In genomic region chr4:132780288-132780687, GRCm38 (mm10) we compare ENCODE assay signal across 15 mouse cellular contexts. TPM values are rescaled to one million over a fixed set of nuclear protein-coding genes. Genes with fewer than 3 reads are reported as not detected.
DNase-seq lines count a peak whose midpoint lies in the region; ATAC-seq and TF ChIP-seq lines count a peak whose summit lies in the region.
"Had no signal": no experiment of that assay in that cellular context is flagged by ENCODE, and none has a peak within 500 bp of the region (broad histone marks: within the 10 kb centered on the region; RNA-seq: fewer than 3 reads in every experiment).

No protein-coding gene starts in this region.

- H3K4me2 ChIP-seq in liver, embryonic 12.5 days, result no peak overlapping the region
- no peak overlapping the region for H3K4me2 ChIP-seq in liver, embryonic 11.5 days
- 0 out of 2 replicates have a peak overlapping the region, but pooled peaks have one; percentile 21 for H3K4me2 ChIP-seq in CH12.LX (ENCODE audit: insufficient read depth, low read depth, poor library complexity, severe bottlenecking)
- no peak overlapping the region for H3K4me2 ChIP-seq in hindbrain, embryonic 13.5 days
- H3K4me2 ChIP-seq: heart, embryonic 15.5 days had no signal

- no peaks in the 10 kb centered on the region for H3K27me3 ChIP-seq in liver, embryonic 12.5 days (replicated peaks)
- H3K27me3 ChIP-seq in liver, embryonic 11.5 days (replicated peaks; ENCODE audit: control insufficient read depth, insufficient read depth, low read length), result no peaks in the 10 kb centered on the region
- no peaks in the 10 kb centered on the region for H3K27me3 ChIP-seq in CH12.LX (replicated peaks)
- no peaks in the 10 kb centered on the region for H3K27me3 ChIP-seq in hindbrain, embryonic 13.5 days
- H3K27me3 ChIP-seq: heart, embryonic 15.5 days had no signal

- TF ChIP-seq POLR2A in CH12.LX (IDR thresholded peaks at IDR 0.05; ENCODE audit: low read depth, low read length), result peak; percentile 36; the same call in 1 of the 2 replicates

- no peak for DNase-seq in liver, embryonic 11.5 days (ENCODE audit: low spot score)
- peak; percentile 83 for DNase-seq in CH12.LX (ENCODE audit: extremely low read depth)
- peak; percentile 79 for DNase-seq in gonadal fat pad, adult 2 months (ENCODE audit: low read depth)
- DNase-seq in monocyte, adult 2 months (ENCODE audit: low read depth in 1 of 2, low spot score in 2 of 2), result peak; percentile 65 to 73
- no peak for DNase-seq in heart, postnatal 14 days
- no peak for DNase-seq in right cerebral cortex, adult 2 months (ENCODE audit: low spot score in 2 of 2)
- DNase-seq: adrenal gland, postnatal 14 days; cerebellum, adult 11 months; gastrocnemius, postnatal 14 days; kidney, adult 18-20 months had no signal

- no peak for TF ChIP-seq RAD21 in CH12.LX (IDR thresholded peaks at IDR 0.05; ENCODE audit: low read depth, low read length)

- peak overlapping the region; percentile 49; the same call in 1 of the 2 replicates for H3K27ac ChIP-seq in liver, embryonic 12.5 days
- H3K27ac ChIP-seq in liver, embryonic 11.5 days (ENCODE audit: low read depth, low read length), result no peak overlapping the region
- H3K27ac ChIP-seq in CH12.LX (ENCODE audit: insufficient read depth, low read depth), result peak overlapping the region; percentile 82
- no peak overlapping the region for H3K27ac ChIP-seq in hindbrain, embryonic 13.5 days
- H3K27ac ChIP-seq: heart, embryonic 15.5 days had no signal

- H3K4me1 ChIP-seq in liver, embryonic 12.5 days, result peaks cover 17% of the 10 kb centered on the region
- H3K4me1 ChIP-seq in liver, embryonic 11.5 days (replicated peaks; ENCODE audit: control insufficient read depth, insufficient read depth, low read length), result peaks cover 4% of the 10 kb centered on the region; the same call in 1 of the 2 replicates
- peaks cover 27 to 69% of the 10 kb centered on the region in 2 experiments for H3K4me1 ChIP-seq in CH12.LX (ENCODE audit: control insufficient read depth in 1 of 2, insufficient read depth in 2 of 2)
- no peaks in the 10 kb centered on the region for H3K4me1 ChIP-seq in hindbrain, embryonic 13.5 days (replicated peaks)
- H3K4me1 ChIP-seq: heart, embryonic 15.5 days had no signal

- no peak overlapping the region for H3K9ac ChIP-seq in liver, embryonic 12.5 days
- no peak overlapping the region for H3K9ac ChIP-seq in liver, embryonic 11.5 days (ENCODE audit: low read depth, low read length)
- no peak overlapping the region for H3K9ac ChIP-seq in CH12.LX (ENCODE audit: insufficient read depth, low read depth)
- no peak overlapping the region for H3K9ac ChIP-seq in hindbrain, embryonic 13.5 days
- H3K9ac ChIP-seq: heart, embryonic 15.5 days had no signal

- no peaks in the 10 kb centered on the region for H3K9me3 ChIP-seq in liver, embryonic 12.5 days (replicated peaks)
- H3K9me3 ChIP-seq in liver, embryonic 11.5 days (ENCODE audit: control insufficient read depth, low read length), result no peaks in the 10 kb centered on the region
- peaks cover 7% of the 10 kb centered on the region for H3K9me3 ChIP-seq in CH12.LX (replicated peaks; ENCODE audit: low read length)
- no peaks in the 10 kb centered on the region for H3K9me3 ChIP-seq in hindbrain, embryonic 13.5 days
- H3K9me3 ChIP-seq: heart, embryonic 15.5 days had no signal

- peaks cover 55% of the 10 kb centered on the region for H3K36me3 ChIP-seq in liver, embryonic 12.5 days
- peaks cover 42% of the 10 kb centered on the region for H3K36me3 ChIP-seq in liver, embryonic 11.5 days (ENCODE audit: control insufficient read depth, insufficient read depth, low read length)
- H3K36me3 ChIP-seq in CH12.LX (replicated peaks in 1 of 2; ENCODE audit: control insufficient read depth in 1 of 2, insufficient read depth in 1 of 2, low read length in 1 of 2), result peaks cover 62 to 86% of the 10 kb centered on the region in 2 experiments
- H3K36me3 ChIP-seq in hindbrain, embryonic 13.5 days, result peaks cover 49% of the 10 kb centered on the region

- ATAC-seq in liver, embryonic 12.5 days, result no peak
- no peak for ATAC-seq in liver, embryonic 11.5 days (replicated peaks; ENCODE audit: low FRiP score)
- no peak for ATAC-seq in hindbrain, embryonic 13.5 days (ENCODE audit: low FRiP score)
- ATAC-seq: forebrain, embryonic 16.5 days; hindbrain, embryonic 16.5 days had no signal

- dilution Hi-C loops in CH12.LX (cut with MboI; ENCODE audit: extremely low pct_ligation_motif_present, extremely low pct_unique_long_range_greater_than_20kb, low sequenced_read_pairs), result no loop called here

- no peak for TF ChIP-seq CTCF in CH12.LX (conservative IDR thresholded peaks at IDR 0.05 in 1 of 2, IDR thresholded peaks at IDR 0.05 in 1 of 2; ENCODE audit: low read depth in 2 of 2, low read length in 2 of 2)

- 72% methylated on average over 4 of the region's 4 CpGs for WGBS in liver, embryonic 12.5 days (ENCODE audit: insufficient replicate concordance)
- WGBS in liver, embryonic 11.5 days, result 82% methylated on average over 4 of the region's 4 CpGs
- 94% methylated on average over 4 of the region's 4 CpGs for WGBS in hindbrain, embryonic 13.5 days

- in situ Hi-C loops in CH12.LX (cut with MboI; ENCODE audit: low pct_ligation_motif_present, low pct_unique_long_range_greater_than_20kb, low sequenced_read_pairs), result no loop called here

- H3K4me3 ChIP-seq in liver, embryonic 12.5 days, result no peak overlapping the region
- no peak overlapping the region for H3K4me3 ChIP-seq in liver, embryonic 11.5 days (ENCODE audit: low read depth, low read length)
- H3K4me3 ChIP-seq in CH12.LX (replicated peaks in 1 of 3; ENCODE audit: low read depth in 2 of 3, low read length in 2 of 3, poor library complexity in 1 of 3), result no peak overlapping the region
- no peak overlapping the region for H3K4me3 ChIP-seq in hindbrain, embryonic 13.5 days
- H3K4me3 ChIP-seq: heart, embryonic 15.5 days had no signal

- intact Hi-C loops in heart, postnatal 14 days (cut with DNase I), result no loop called here

- H3K79me2 ChIP-seq in CH12.LX (replicated peaks; ENCODE audit: control insufficient read depth, extremely low read depth, insufficient read depth, poor library complexity, severe bottlenecking), result no peaks in the 10 kb centered on the region

- peak; percentile 93 for TF ChIP-seq EP300 in CH12.LX (IDR thresholded peaks at IDR 0.05; ENCODE audit: low read length)

TF ChIP-seq in CH12.LX, 34 proteins besides CTCF, POLR2A, EP300 and RAD21 (continues in another document):
- TF ChIP-seq POLR2AphosphoS2 (IDR thresholded peaks at IDR 0.05; ENCODE audit: low read depth, low read length) (no peak; the same call in 1 of the 2 replicates), TBP (conservative IDR thresholded peaks at IDR 0.05; ENCODE audit: low read depth, low read length) (peak; percentile 70; the same call in 1 of the 2 replicates), ZMIZ1 (IDR thresholded peaks at IDR 0.05; ENCODE audit: low read depth, low read length) (no peak; the same call in 1 of the 2 replicates), MAZ (IDR thresholded peaks at IDR 0.05; ENCODE audit: low read depth, low read length) (no peak), RCOR1 (conservative IDR thresholded peaks at IDR 0.05; ENCODE audit: low read depth, low read length) (no peak), CHD1 (IDR thresholded peaks at IDR 0.05; ENCODE audit: low read depth, low read length) (no peak), UBTF (IDR thresholded peaks at IDR 0.05; ENCODE audit: low read depth, low read length) (no peak), JUND (conservative IDR thresholded peaks at IDR 0.05; ENCODE audit: low read depth, low read length) (peak; percentile 16; the same call in 1 of the 2 replicates), GABPA (IDR thresholded peaks at IDR 0.05; ENCODE audit: insufficient replicate concordance, low read depth, low read length) (no peak), E2F4 (IDR thresholded peaks at IDR 0.05; ENCODE audit: insufficient replicate concordance, low read depth, low read length) (no peak)

RNA-seq across cellular contexts. Expression of gene Rpa2, which starts 12.2 kb away (rescaled TPM):
- 123 and 128 TPM in 2 replicates for polyA plus RNA-seq in liver, embryonic 12.5 days (2016; fragmentation: Nextera tagmentation; extraction: Ambion mirVana)
- 156 and 165 TPM in 2 replicates for polyA plus RNA-seq in liver, embryonic 11.5 days (2014; fragmentation: Nextera tagmentation; extraction: Ambion mirVana)
- total RNA-seq in CH12.LX (2012; rRNA removed), result 80.2 and 108 TPM in 2 replicates
- 142 and 157 TPM in 2 replicates for total RNA-seq in CH12.LX (2014; rRNA removed)
- 97.9 and 103 TPM in 2 replicates for polyA plus RNA-seq in CH12.LX (2012; ENCODE audit: insufficient read length, low read depth)
- polyA plus RNA-seq in gonadal fat pad, adult 2 months (2012; rRNA removed), result 20.9 and 21.6 TPM in 2 replicates
- polyA plus RNA-seq in hindbrain, embryonic 13.5 days (2015; fragmentation: Nextera tagmentation; extraction: Ambion mirVana), result 41.2 and 41.8 TPM in 2 replicates
- total RNA-seq in heart, postnatal 14 days (2021), result 10 to 100 TPM; 11.2 to 12.4 TPM

RNA-seq across cellular contexts. Expression of gene Themis2, which starts 15.9 kb away (rescaled TPM):
- polyA plus RNA-seq in liver, embryonic 12.5 days (2016; fragmentation: Nextera tagmentation; extraction: Ambion mirVana), result 2.1 and 2.3 TPM in 2 replicates
- polyA plus RNA-seq in liver, embryonic 11.5 days (2014; fragmentation: Nextera tagmentation; extraction: Ambion mirVana), result 2.7 and 3.3 TPM in 2 replicates
- total RNA-seq in CH12.LX (2012; rRNA removed), result 14.2 and 17.1 TPM in 2 replicates
- 9.3 and 10.2 TPM in 2 replicates for total RNA-seq in CH12.LX (2014; rRNA removed)
- polyA plus RNA-seq in CH12.LX (2012; ENCODE audit: insufficient read length, low read depth), result 30.7 and 35.7 TPM in 2 replicates
- 7.2 and 7.8 TPM in 2 replicates for polyA plus RNA-seq in gonadal fat pad, adult 2 months (2012; rRNA removed)
- 0.70 and 0.77 TPM in 2 replicates for polyA plus RNA-seq in hindbrain, embryonic 13.5 days (2015; fragmentation: Nextera tagmentation; extraction: Ambion mirVana)
- 1 to 10 TPM; 1.5 to 1.8 TPM for total RNA-seq in heart, postnatal 14 days (2021)

RNA-seq across cellular contexts. Expression of gene Smpdl3b, which starts 23.2 kb away (rescaled TPM):
- 1.9 and 2.0 TPM in 2 replicates for polyA plus RNA-seq in liver, embryonic 12.5 days (2016; fragmentation: Nextera tagmentation; extraction: Ambion mirVana)
- 2.9 and 3.2 TPM in 2 replicates for polyA plus RNA-seq in liver, embryonic 11.5 days (2014; fragmentation: Nextera tagmentation; extraction: Ambion mirVana)
- total RNA-seq in CH12.LX (2012; rRNA removed) (20.9 and 24.0 TPM in 2 replicates), CH12.LX (2014; rRNA removed) (3.6 and 4.6 TPM in 2 replicates)
- polyA plus RNA-seq in CH12.LX (2012; ENCODE audit: insufficient read length, low read depth), result 2.9 TPM in 2 replicates
- 18.4 and 20.3 TPM in 2 replicates for polyA plus RNA-seq in gonadal fat pad, adult 2 months (2012; rRNA removed)
- 0.71 and 0.82 TPM in 2 replicates for polyA plus RNA-seq in hindbrain, embryonic 13.5 days (2015; fragmentation: Nextera tagmentation; extraction: Ambion mirVana)
- under 1 TPM; 0.71 to 0.98 TPM for total RNA-seq in heart, postnatal 14 days (2021)

RNA-seq across cellular contexts. Expression of gene Xkr8, which starts 47.9 kb away (rescaled TPM):
- 3.6 and 4.0 TPM in 2 replicates for polyA plus RNA-seq in liver, embryonic 12.5 days (2016; fragmentation: Nextera tagmentation; extraction: Ambion mirVana)
- polyA plus RNA-seq in liver, embryonic 11.5 days (2014; fragmentation: Nextera tagmentation; extraction: Ambion mirVana), result 5.1 and 7.7 TPM in 2 replicates
- total RNA-seq in CH12.LX (2012; rRNA removed), result 6.2 and 8.6 TPM in 2 replicates
- total RNA-seq in CH12.LX (2014; rRNA removed), result 3.7 and 3.8 TPM in 2 replicates
- polyA plus RNA-seq in CH12.LX (2012; ENCODE audit: insufficient read length, low read depth), result 4.9 and 5.5 TPM in 2 replicates
- polyA plus RNA-seq in gonadal fat pad, adult 2 months (2012; rRNA removed), result 8.8 and 11.5 TPM in 2 replicates
- polyA plus RNA-seq in hindbrain, embryonic 13.5 days (2015; fragmentation: Nextera tagmentation; extraction: Ambion mirVana), result 5.0 and 6.1 TPM in 2 replicates
- total RNA-seq in heart, postnatal 14 days (2021), result 1 to 10 TPM; 1.9 to 2.0 TPM

Comparison
In these comparisons a context has a peak if more than half of its experiments do, and no peak if none do; other contexts are left out.
1. H3K27ac ChIP-seq: peak in liver, embryonic 12.5 days (single experiment) and CH12.LX (single experiment); none in liver, embryonic 11.5 days (single experiment) and hindbrain, embryonic 13.5 days (single experiment).
2. DNase-seq: peak in CH12.LX (single experiment), gonadal fat pad, adult 2 months (single experiment) and monocyte, adult 2 months (2 of 2); none in liver, embryonic 11.5 days (single experiment), heart, postnatal 14 days (0 of 2) and right cerebral cortex, adult 2 months (0 of 2).